Mouse (Mus musculus) brown adipose tissue, adult 24 weeks (tissue): ENCODE measurements at regions not wholly inside any gene's neighbourhood (a gene's known extent, or its start where the extent isn't known, plus 50 kb on each side); places are given as distances from the start of the nearest gene placed in this dataset.

Source experiments
- H3K27ac ChIP-seq: fragments of 200-500 bp; replicated peaks from 2 replicates; pipeline ENCODE4 v1.5.1; 2012; ENCODE audit warnings: low read depth, mild to moderate bottlenecking, low read length
- H3K4me1 ChIP-seq: fragments of 200-500 bp; 2 replicates; pipeline ENCODE4 v1.6.1; 2012; ENCODE audit warnings: low read length, mixed read lengths; ENCODE audit not compliant: control insufficient read depth, insufficient read depth, insufficient read length
- H3K4me3 ChIP-seq: fragments of 200-500 bp; 2 replicates; pipeline ENCODE4 v1.5.1; 2012; ENCODE audit warnings: low read depth, mild to moderate bottlenecking, low read length, moderate library complexity; ENCODE audit not compliant: insufficient read depth

- no peak overlapping the region for H3K27ac ChIP-seq
- no peaks in the 10 kb centered on the region; the same call in 1 of the 2 replicates for H3K4me1 ChIP-seq
- H3K4me3 ChIP-seq, result no peak overlapping the region
Measured at GRCm38 (mm10) chr3:149102846-149103245, 112.5 kb upstream of the Adgrl2 start.

DNA sequence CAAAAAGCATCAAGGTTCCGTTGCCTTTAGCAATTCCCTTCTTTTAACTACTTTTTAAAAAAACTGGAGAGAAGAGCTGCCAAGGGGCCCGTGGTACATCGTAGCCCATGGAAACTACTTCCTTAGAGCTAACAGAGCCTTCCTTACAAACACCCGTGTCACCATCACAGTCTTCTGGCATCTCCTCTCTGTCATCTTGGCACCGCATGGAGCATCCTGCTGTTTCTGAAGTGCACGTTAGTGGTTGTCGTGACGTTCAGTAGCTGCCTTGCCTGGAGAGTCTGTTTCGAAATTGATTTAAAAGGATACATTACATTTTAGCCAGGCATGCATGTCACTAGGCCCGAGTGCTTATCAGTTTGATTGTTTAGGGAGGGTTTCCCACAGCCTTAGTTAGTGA is 111.4 kb upstream of the Adgrl2 start:
- no peak overlapping the region for H3K27ac ChIP-seq
- no peaks in the 10 kb centered on the region; the same call in 1 of the 2 replicates for H3K4me1 ChIP-seq
- no peak overlapping the region for H3K4me3 ChIP-seq

GRCm38 (mm10) chr3:149098764-149099163 is 108.4 kb upstream of the Adgrl2 start:
- no peak overlapping the region for H3K4me3 ChIP-seq
- H3K27ac ChIP-seq, result no peak overlapping the region
- H3K4me1 ChIP-seq, result no peaks in the 10 kb centered on the region; the same call in 1 of the 2 replicates

DNA sequence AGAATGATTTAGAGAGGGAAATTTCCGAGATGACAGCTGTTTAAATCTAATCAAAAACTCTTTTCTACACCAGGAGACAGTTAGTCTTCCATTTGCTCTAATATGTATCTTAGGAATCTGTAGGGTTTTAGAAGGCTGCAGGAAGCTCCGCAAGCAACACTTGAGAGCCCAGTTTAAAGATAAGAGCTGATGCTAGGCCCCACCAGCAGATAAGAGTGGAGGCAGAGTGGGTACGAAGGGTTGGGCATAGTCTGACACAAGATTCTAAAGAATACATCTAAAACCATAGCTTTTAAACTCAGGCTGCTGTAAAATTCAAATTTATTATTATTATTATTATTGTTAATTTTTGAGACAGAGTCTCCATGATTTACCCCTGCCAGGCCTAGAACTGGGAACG is 106.7 kb upstream of the Adgrl2 start:
- H3K4me3 ChIP-seq, result no peak overlapping the region
- no peak overlapping the region for H3K27ac ChIP-seq
- no peaks in the 10 kb centered on the region; the same call in 1 of the 2 replicates for H3K4me1 ChIP-seq

DNA sequence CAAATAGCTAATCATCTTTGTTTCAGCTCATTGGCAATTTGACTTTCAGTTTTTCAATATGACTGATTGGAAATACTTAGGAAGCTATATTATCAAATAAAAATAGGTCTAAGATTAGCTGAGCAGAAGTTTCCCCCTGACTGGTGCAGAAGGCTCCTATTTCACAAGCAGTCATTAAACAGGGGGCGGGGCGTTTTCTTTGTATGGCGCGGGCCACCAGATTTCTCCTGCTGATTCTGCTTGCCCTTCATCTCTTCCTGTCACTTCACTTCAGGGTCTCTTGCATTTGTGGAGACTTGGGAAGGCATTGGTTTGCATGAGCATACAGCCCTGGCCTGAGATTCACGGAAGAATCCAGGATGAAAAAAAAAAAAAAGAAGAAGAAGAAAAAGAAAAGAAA is 102.3 kb upstream of the Adgrl2 start:
- Histone ChIP-seq H3K4me3 (no peak overlapping the region), H3K4me1 (no peaks in the 10 kb centered on the region), H3K27ac (no peak overlapping the region)

DNA sequence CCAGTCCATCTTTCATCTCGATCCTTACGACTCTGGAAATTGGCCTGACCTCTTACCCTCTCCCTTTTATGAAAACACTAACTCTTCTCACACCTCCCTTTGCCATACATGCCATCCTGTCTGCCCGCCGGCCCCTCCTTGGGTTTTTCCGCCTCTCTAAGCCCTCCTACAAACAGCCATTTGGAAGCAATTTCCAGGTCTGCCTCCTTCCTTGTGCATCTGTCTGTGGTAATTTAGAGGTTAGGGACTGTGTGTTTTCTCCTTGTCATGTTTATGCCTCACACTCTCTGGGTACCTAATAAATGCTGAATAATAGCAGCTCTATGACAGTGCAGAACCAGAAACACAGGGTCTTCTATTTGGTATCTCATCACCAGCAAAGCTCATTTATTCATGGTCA is 99.7 kb upstream of the Adgrl2 start:
- H3K4me1 ChIP-seq, result peaks cover 11% of the 10 kb centered on the region
- no peak overlapping the region for H3K4me3 ChIP-seq
- H3K27ac ChIP-seq, result no peak overlapping the region

DNA sequence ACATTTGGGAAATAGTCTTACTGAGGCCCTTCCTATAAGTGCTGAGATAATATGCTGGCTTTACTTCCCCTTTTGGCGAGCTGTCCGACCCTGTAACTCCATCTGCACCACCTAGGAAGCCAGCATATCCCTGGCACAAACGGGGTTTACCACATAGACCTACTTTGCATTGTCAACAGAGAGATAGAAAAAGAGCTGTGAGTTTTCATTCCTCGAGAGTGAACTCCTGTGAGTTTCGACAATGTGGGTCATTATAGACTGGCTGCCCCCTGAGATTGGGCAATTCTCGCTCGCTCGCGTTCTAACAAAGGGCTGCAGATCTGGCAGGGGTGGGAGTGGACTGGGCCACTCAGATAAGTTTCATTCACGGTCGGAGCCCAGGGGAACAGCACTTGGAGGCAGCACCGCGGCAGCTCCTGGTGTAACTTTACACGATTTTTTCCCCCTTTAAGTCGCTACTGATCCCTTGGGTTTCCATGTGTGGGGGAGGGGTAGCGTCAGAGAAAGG is 98.3 kb upstream of the Adgrl2 start:
- Histone ChIP-seq H3K4me3 (peak overlapping the region; percentile 8), H3K27ac (no peak overlapping the region), H3K4me1 (peaks cover 15% of the 10 kb centered on the region)

- Histone ChIP-seq H3K4me1 (peaks cover 18% of the 10 kb centered on the region), H3K4me3 (no peak overlapping the region), H3K27ac (no peak overlapping the region)
Measured at GRCm38 (mm10) chr3:149087488-149087887, 97.1 kb upstream of the Adgrl2 start.

- Histone ChIP-seq H3K4me3 (no peak overlapping the region), H3K27ac (no peak overlapping the region), H3K4me1 (peaks cover 18% of the 10 kb centered on the region)
Measured at GRCm38 (mm10) chr3:149086704-149087103, 96.3 kb upstream of the Adgrl2 start.

- H3K4me3 ChIP-seq, result no peak overlapping the region
- peaks cover 18% of the 10 kb centered on the region for H3K4me1 ChIP-seq
- H3K27ac ChIP-seq, result 0 out of 2 replicates have a peak overlapping the region, but pooled peaks have one; percentile 62
Measured at GRCm38 (mm10) chr3:149086086-149086485, 95.7 kb upstream of the Adgrl2 start.

- Histone ChIP-seq H3K4me1 (peaks cover 18% of the 10 kb centered on the region), H3K4me3 (no peak overlapping the region), H3K27ac (no peak overlapping the region)
Measured at GRCm38 (mm10) chr3:149084861-149085598, 94.7 kb upstream of the Adgrl2 start.

GRCm38 (mm10) chr3:149083391-149083790 is 93.0 kb upstream of the Adgrl2 start:
- Histone ChIP-seq H3K27ac (no peak overlapping the region), H3K4me3 (no peak overlapping the region), H3K4me1 (peaks cover 18% of the 10 kb centered on the region)

DNA sequence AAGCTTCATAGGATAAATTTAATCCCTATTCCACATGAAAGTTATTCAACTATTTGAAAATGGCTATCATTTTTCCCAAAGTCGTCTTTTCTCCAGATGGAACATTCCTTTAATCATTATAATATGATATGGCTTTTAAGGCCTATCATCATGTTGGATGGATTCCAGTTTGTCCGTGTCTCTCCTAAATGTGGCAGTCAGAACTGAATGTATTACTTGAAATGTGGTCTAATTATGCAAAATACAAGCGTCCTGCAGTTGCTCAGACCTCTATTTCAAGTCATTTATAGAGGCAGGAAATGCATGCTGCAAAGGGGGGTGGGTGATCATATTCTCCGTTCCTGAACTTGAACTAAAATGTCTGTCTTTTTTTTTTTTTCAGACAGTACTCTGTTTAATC is 88.5 kb upstream of the Adgrl2 start:
- Histone ChIP-seq H3K4me1 (peaks cover 3% of the 10 kb centered on the region; the same call in 1 of the 2 replicates), H3K27ac (no peak overlapping the region), H3K4me3 (no peak overlapping the region)

- no peak overlapping the region for H3K27ac ChIP-seq
- no peak overlapping the region for H3K4me3 ChIP-seq
- H3K4me1 ChIP-seq, result 0 out of 2 replicates have a peak, but pooled peaks cover under 1% of the 10 kb centered on the region
Measured at GRCm38 (mm10) chr3:149076928-149077551, 86.7 kb upstream of the Adgrl2 start.

- H3K27ac ChIP-seq, result no peak overlapping the region
- no peak overlapping the region for H3K4me3 ChIP-seq
- 0 out of 2 replicates have a peak, but pooled peaks cover 4% of the 10 kb centered on the region for H3K4me1 ChIP-seq
Measured at GRCm38 (mm10) chr3:149075488-149075851, 85.1 kb upstream of the Adgrl2 start.
